Mouse (Mus musculus) retina, postnatal 7 days (tissue): ENCODE results near the gene Cdc25b.
"Not testable (repeated sequence)": the region's sequence is repeated elsewhere in the genome, so short reads cannot be mapped to it uniquely, and the experiment has no call there.

ENCODE experiments used
- DNase-seq: peaks from one replicate; pipeline ENCODE4 v3.0.0-alpha.2; 2012; ENCODE audit warnings: low read depth, low spot score

Cdc25b gene

DNA sequence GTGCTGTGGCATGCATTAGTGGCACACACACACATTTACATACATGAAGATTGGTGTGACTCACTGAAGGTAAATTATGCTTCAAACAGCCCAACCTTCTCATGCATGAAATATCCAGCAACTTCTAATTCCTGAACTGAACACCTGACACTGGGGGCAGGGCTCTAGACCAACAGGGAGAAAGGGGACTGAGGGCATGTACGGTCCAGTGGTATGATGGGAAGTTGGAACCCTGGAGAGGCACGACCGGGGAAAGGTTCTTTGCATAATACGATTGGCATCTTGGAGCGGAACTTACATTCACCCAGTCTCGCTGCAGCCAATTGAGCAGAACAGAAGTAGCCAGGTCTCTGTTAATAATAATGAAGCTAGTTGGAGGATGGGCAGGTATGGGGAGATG lies 38.4 kb downstream of the Cdc25b start:
- DNase-seq, result no peak

DNA sequence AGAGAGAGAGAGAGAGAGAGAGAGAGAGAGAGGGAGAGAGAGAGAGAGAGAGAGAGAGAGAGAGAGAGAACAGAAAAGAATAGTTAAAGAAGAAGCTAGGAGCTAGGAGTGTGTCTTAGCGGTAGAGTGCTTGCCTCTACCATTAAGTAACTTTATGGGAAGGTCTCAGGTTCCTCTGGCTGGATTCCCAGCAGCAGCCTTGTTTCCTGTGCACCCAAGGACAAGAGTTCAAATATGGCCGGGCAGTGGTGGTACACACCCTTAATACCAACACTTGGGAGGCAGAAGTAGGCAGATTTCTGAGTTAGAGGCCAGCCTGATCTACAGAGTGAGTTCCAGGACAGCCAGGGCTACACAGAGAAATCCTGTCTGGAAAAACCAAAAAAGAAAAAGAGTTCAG lies 39.9 kb downstream of the Cdc25b start:
- DNase-seq, result not testable (repeated sequence)

DNA sequence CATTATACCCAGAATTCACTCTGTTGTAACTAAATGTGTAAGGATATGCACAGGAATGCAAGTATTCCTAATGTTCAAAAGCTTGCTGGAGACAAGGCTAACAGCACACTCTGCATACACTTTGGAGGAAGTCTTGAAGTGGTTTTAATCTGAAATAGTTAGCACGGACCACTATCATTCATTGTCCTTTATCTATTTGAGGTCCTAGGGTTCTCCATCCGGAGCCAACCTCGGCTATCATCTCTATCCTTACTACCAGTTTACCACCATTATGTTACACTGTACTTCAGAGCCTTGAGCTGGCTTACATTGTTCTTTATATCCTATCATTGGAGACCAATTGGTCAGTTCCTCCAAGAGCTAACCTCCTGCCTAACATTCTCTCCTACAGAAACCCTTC lies 40.5 kb downstream of the Cdc25b start:
- DNase-seq, result no peak

DNA sequence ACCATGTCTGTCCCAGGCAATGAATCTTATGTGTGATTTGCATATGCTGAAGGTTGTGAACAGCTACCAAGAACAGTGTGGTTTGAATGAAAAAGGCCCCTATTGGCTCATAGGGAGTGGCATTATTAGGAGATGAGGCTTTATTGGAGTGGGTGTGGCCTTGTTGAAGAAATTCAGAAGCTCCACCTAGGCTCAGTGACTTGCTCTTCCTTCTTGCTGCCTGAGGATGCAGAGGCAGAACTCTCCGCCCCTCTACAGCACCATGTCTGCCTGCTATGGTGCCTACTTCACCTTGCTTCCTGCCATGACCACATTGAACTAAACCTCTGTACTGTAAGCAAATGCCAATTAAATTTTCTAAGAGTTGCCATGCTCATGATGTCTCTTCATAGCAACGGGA lies 45.8 kb downstream of the Cdc25b start:
- DNase-seq, result no peak

DNA sequence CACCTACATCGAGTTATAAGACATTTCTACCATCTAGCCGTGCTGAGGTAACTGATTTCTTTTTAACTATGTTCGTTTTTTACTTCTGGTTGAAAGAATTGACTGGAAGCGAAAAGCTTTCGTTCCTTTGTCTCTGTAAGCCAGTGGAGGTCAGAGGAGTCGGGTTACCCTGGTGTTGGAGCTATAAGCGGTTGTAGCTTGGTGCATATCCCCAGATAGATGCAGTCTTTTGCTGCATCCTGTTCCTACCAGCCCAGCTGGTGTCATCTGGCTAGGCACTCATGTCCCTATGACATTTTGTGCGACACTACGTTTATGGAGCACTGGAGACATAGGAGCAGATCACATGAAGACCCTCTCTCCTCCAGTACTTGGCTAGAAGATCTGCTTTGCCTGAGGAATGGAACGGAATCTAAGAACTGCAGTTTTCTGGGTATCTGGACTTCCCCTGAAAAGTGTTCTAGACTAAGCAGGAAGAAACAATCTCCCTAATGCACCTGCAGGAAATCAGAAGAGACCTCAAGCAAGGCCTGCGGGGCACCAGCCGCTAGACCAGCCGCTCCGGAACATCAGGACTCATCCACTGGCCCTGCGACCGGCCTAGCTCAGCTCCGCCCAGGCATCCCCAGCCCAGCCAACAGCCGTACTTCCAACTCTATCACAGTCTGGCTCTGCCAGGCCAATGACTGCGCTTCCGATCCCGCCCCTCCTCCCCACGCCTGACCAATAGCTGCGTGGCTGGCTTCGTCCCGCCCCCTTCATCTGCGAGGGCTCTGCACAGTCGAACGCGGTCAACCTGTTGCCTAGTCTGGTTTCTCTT lies 46.8 kb downstream of the Cdc25b start, which contains the start of gene Mavs:
Mavs (plus strand) TSS at position 757 of the 820 bp plus-strand sequence.
- peak; percentile 86 for DNase-seq

DNA sequence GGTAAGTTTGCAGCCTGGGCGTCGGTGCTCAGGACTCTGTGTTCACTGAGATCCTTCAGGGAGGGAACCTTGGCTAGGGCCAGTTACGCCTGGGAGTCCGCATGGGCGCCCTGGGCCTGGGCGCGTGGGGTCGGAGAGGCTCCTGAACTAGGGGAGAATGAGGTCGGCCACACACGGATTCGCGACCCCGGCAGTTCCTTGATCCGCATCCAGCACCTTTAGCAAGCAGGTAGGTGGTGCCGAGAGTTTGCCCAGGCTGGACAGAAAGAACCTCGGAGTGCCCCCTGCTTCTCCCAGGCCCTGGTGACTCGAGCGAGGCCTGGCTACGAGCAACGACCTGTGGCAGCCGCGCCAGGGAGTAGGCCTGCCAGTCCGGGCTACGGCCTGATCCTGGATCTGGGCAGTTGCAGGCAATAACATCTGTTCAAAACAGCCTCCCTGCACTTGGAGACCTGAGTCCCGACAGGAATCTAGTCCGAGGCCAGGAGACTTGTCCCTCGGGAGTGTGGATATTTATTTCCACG lies 47.4 kb downstream of the Cdc25b start:
- DNase-seq, result no peak

DNA sequence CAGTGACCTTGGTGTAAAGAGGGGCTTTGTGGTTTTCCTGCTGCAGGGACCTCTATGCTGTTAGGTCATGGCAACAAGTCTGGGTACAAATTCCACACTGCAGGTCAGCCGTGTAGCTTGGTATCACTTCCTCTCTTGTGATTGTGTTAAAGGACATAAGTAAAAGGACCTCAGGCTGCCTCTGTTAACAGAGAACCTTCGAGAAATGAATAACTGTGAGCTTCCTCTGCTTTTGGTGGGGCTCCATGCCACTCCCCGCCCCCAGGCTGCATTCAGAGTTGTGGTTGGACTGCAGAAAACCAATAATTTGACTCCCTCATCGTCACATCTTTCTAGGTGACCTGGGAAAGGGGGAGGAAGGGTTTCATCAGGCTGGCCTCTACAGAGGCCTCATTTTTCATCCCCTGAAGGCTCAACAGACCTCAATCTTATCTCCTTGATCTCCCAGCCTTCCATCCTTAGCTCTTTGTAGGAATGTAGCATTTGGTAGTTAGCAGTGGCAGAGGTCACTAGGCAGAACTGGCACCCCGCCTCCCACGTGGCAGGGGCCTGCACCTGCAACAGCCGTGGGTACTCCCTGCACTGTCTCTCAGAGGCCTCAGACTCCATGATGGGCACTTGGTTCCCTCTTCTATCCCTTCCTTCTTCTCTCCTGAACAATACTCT lies 48.4 kb downstream of the Cdc25b start:
- DNase-seq, result no peak

DNA sequence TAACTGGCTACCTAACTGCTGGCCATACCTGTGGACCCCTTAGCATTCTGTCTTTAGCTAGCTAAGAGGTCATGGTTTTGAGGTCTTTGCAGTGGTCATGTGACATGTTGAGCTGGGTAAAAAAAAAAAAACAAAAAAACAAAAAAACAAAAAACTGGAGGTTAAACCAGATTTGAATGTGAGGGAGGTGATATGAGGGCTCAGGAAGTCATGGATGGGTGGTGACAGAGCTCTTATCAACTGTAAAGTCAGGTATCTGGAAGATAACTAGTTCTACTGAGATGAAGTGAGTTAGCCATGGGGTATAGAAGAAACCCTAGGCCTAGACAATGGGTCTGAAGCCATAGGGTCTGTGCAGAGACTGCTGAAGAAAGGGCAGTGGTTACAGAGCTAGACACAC lies 55.4 kb downstream of the Cdc25b start:
- no peak for DNase-seq

DNA sequence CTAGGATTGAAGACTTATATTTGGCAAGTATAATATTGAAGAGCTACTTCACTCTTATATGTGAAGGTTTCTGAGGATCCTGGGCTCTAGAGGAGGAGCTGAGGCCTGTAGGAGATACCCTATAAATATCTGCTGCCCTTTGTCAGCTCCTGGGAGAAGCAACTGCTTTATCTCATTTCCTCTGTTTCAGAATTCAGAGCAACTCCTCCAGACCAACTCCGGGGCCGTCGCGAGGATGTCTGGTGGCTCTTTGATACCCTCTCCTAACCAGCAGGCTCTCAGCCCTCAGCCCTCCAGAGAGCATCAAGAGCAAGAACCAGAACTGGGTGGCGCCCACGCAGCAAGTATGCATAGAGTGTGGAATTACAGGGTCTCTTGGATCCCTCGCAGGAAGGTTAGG lies 56.2 kb downstream of the Cdc25b start:
- DNase-seq, result no peak
